Mouse (Mus musculus): ENCODE data around the gene Gnaq. TPM values are rescaled to one million over a fixed set of nuclear protein-coding genes. Genes with fewer than 3 reads are reported as not detected.

Gnaq gene
- polyA plus RNA-seq, 1 experiment from 2014 or later: 48.4 TPM

DNA sequence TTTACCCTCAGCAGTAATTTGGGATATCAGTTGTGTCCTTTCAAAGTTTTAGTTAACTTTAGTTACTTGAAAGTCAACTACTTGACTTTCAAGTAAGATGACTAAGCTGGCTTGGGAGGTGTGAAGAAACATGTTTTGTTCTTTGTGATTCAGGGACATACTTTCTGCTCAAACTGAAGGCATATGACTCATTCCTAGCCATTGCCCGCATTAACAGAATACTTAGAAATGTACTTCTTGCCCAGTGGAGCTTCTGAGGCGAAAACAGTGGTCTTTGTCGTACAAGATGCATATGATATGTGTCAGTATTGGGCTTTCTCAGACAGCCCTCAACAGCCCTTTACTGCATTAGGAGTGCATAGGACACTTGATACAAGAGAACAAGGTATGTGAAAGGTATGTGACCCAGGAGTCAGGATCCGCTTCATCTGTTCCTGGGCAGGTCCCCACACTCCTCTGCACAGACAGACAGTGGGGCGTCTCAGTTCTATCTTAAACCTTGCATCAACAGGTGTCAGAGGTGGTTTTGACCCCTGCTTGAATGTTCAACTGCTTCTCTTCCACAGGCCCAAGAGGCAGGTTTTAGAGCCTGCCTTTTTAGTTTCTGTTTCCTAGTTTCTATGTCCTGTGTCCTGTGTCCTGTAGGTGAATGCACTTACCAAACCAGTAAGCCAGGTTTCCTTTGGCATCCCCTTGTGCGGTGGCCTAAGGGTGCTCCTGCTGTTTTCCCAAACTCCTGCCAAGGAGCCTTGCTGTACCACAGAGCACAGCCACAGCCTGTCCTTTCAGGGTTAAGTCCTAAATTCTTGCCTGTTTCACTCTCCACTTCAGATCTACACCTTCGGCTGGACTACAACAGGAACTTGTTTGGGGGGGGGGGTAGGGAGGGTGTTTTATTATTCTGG, 72.4 kb downstream of the Gnaq start:
- Histone ChIP-seq H3K27me3 (ENCODE audit: control insufficient read depth, insufficient read depth, low read length) (no peaks in the 10 kb centered on the region), H3K4me2 (replicated peaks) (no peak overlapping the region), H3K4me1 (replicated peaks; ENCODE audit: control insufficient read depth, insufficient read depth, low read length) (peaks cover 10% of the 10 kb centered on the region; the same call in 1 of the 2 replicates), H3K4me3 (replicated peaks; ENCODE audit: low read length) (no peak overlapping the region), H3K36me3 (replicated peaks; ENCODE audit: control insufficient read depth, insufficient read depth) (no peaks in the 10 kb centered on the region), H3K27ac (no peak overlapping the region), H3K9ac (no peak overlapping the region), H3K9me3 (ENCODE audit: control insufficient read depth, low read length) (no peaks in the 10 kb centered on the region)
- WGBS: 91% methylated on average over 7 of the region's 7 CpGs
- no peak for ATAC-seq (ENCODE audit: low FRiP score)
- DNase-seq (ENCODE audit: low spot score): no peak

DNA sequence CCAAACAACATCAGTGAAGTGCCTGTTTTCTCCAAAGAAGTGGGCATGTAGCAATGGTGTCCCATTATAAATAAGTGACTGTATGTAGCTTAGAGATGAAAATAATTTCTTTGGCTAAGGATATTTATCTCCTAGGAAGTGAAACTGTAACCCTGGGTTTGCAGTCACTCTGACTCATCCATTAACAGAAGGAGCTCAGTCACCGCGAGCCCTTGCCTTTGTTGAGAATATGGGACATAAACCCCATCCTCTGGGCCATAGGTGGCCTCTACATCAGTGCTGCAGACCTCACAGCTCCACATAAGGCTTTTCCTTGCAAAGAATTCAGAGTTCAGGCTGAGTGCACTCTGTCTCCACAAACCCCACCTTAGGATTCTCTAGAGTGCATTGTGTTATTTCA, 77.0 kb downstream of the Gnaq start:
- WGBS: 95% methylated on average over 2 of the region's 2 CpGs
- no peak for ATAC-seq (ENCODE audit: low FRiP score)
- H3K4me2 ChIP-seq (replicated peaks): no peak overlapping the region
- no peak for DNase-seq (ENCODE audit: low spot score)
- no peaks in the 10 kb centered on the region for H3K36me3 ChIP-seq (replicated peaks; ENCODE audit: control insufficient read depth, insufficient read depth)
- H3K27me3 ChIP-seq (ENCODE audit: control insufficient read depth, insufficient read depth, low read length): no peaks in the 10 kb centered on the region
- no peak overlapping the region for H3K9ac ChIP-seq
- peaks cover 5% of the 10 kb centered on the region for H3K4me1 ChIP-seq (replicated peaks; ENCODE audit: control insufficient read depth, insufficient read depth, low read length)
- H3K27ac ChIP-seq: no peak overlapping the region
- H3K9me3 ChIP-seq (ENCODE audit: control insufficient read depth, low read length): no peaks in the 10 kb centered on the region
- H3K4me3 ChIP-seq (replicated peaks; ENCODE audit: low read length): no peak overlapping the region

DNA sequence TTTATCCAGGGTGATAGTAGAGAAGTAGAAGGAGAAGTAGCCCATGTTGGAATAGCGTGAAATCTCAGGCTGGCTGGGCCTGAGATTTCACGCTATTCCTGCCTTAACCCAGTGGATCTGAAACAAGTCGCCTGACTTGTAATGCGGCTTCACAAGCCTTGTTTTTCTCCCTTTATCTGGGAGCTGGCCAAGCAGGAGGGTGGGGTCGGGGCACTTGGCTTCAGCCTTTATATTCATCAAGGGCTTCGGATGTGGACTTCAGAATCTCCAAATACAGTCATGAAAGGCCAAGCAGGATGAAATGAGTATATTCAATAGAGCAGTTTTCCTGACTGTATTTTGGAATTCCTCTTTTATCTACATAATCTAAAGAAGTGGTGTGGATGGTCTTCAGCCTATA, 82.3 kb downstream of the Gnaq start:
- no peak for DNase-seq (ENCODE audit: low spot score)
- H3K4me1 ChIP-seq (replicated peaks; ENCODE audit: control insufficient read depth, insufficient read depth, low read length): peaks cover 9% of the 10 kb centered on the region
- WGBS: 67% methylated on average over 6 of the region's 6 CpGs
- H3K36me3 ChIP-seq (replicated peaks; ENCODE audit: control insufficient read depth, insufficient read depth): peaks cover 4% of the 10 kb centered on the region; the same call in 1 of the 2 replicates
- ATAC-seq (ENCODE audit: low FRiP score): no peak
- H3K9ac ChIP-seq: no peak overlapping the region
- peak overlapping the region; percentile 73; the same call in 1 of the 2 replicates for H3K27ac ChIP-seq
- H3K4me3 ChIP-seq (replicated peaks; ENCODE audit: low read length): no peak overlapping the region
- no peaks in the 10 kb centered on the region for H3K9me3 ChIP-seq (ENCODE audit: control insufficient read depth, low read length)
- no peak overlapping the region for H3K4me2 ChIP-seq (replicated peaks)
- H3K27me3 ChIP-seq (ENCODE audit: control insufficient read depth, insufficient read depth, low read length): no peaks in the 10 kb centered on the region

GRCm38 (mm10) chr19:16215430-16216016, 82.9 kb downstream of the Gnaq start:
- Histone ChIP-seq H3K4me3 (replicated peaks; ENCODE audit: low read length) (no peak overlapping the region), H3K27ac (peak overlapping the region; percentile 73), H3K4me1 (replicated peaks; ENCODE audit: control insufficient read depth, insufficient read depth, low read length) (peaks cover 9% of the 10 kb centered on the region), H3K36me3 (replicated peaks; ENCODE audit: control insufficient read depth, insufficient read depth) (peaks cover 6% of the 10 kb centered on the region; the same call in 1 of the 2 replicates), H3K9ac (no peak overlapping the region), H3K27me3 (ENCODE audit: control insufficient read depth, insufficient read depth, low read length) (no peaks in the 10 kb centered on the region), H3K9me3 (ENCODE audit: control insufficient read depth, low read length) (no peaks in the 10 kb centered on the region), H3K4me2 (replicated peaks) (no peak overlapping the region)
- no peak for DNase-seq (ENCODE audit: low spot score)
- WGBS: 63% methylated on average over 2 of the region's 2 CpGs
- ATAC-seq (ENCODE audit: low FRiP score): no peak

DNA sequence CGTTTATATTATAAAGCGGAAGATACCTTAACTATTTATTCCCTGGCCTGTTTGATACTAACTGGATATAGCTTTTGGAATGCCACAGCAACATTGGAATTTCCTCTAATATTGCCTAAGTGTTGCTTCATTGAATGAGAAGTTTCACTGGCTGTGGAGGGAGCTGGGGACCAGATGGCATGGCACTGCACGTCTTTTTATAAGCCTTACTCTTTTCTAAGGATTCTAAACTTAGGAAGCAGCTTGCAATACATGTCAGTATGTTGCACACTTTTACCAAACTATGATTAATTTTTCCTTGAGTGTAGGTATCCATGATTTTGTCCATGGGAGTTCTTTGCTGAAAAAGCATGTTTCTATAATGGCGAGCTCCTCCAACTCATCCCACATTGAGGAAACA, 87.3 kb downstream of the Gnaq start:
- 85% methylated on average over 4 of the region's 4 CpGs for WGBS
- Histone ChIP-seq H3K27me3 (ENCODE audit: control insufficient read depth, insufficient read depth, low read length) (no peaks in the 10 kb centered on the region), H3K36me3 (replicated peaks; ENCODE audit: control insufficient read depth, insufficient read depth) (peaks cover 14% of the 10 kb centered on the region; the same call in 1 of the 2 replicates), H3K9ac (no peak overlapping the region), H3K27ac (no peak overlapping the region), H3K4me1 (replicated peaks; ENCODE audit: control insufficient read depth, insufficient read depth, low read length) (peaks cover 7% of the 10 kb centered on the region), H3K4me3 (replicated peaks; ENCODE audit: low read length) (no peak overlapping the region), H3K9me3 (ENCODE audit: control insufficient read depth, low read length) (no peaks in the 10 kb centered on the region), H3K4me2 (replicated peaks) (no peak overlapping the region)
- ATAC-seq (ENCODE audit: low FRiP score) (no peak), DNase-seq (ENCODE audit: low spot score) (no peak)

GRCm38 (mm10) chr19:16222526-16222925, 89.9 kb downstream of the Gnaq start:
- no peak for ATAC-seq (ENCODE audit: low FRiP score)
- no peak overlapping the region for H3K4me3 ChIP-seq (replicated peaks; ENCODE audit: low read length)
- H3K4me1 ChIP-seq (replicated peaks; ENCODE audit: control insufficient read depth, insufficient read depth, low read length): 0 out of 2 replicates have a peak, but pooled peaks cover 4% of the 10 kb centered on the region
- peaks cover 18% of the 10 kb centered on the region; the same call in 1 of the 2 replicates for H3K36me3 ChIP-seq (replicated peaks; ENCODE audit: control insufficient read depth, insufficient read depth)
- H3K9me3 ChIP-seq (ENCODE audit: control insufficient read depth, low read length): no peaks in the 10 kb centered on the region
- H3K4me2 ChIP-seq (replicated peaks): no peak overlapping the region
- no peak for DNase-seq (ENCODE audit: low spot score)
- no peak overlapping the region for H3K27ac ChIP-seq
- no peak overlapping the region for H3K9ac ChIP-seq
- 72% methylated on average over 3 of the region's 3 CpGs for WGBS
- H3K27me3 ChIP-seq (ENCODE audit: control insufficient read depth, insufficient read depth, low read length): no peaks in the 10 kb centered on the region

DNA sequence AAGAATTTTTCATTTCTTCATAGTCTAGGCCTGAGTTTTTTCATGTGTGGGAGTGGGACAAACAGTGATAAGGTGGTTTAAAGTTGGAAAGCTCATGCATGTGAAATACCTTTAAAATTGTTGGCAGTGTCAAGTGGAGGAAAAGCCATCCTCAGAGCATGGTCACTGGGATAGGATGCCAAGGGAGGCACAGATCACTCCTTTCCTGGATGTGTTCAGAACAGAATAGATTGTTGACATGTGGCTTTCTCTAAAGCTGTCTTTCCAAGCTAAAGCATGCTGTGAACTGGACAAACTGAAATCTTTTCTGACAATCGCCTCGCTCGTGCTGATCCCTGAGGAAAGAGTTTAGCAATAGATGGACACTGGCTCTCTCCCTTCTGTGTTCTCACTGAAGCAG, 90.5 kb downstream of the Gnaq start:
- WGBS: 94% methylated on average over 3 of the region's 3 CpGs
- H3K27ac ChIP-seq: no peak overlapping the region
- no peaks in the 10 kb centered on the region for H3K27me3 ChIP-seq (ENCODE audit: control insufficient read depth, insufficient read depth, low read length)

DNA sequence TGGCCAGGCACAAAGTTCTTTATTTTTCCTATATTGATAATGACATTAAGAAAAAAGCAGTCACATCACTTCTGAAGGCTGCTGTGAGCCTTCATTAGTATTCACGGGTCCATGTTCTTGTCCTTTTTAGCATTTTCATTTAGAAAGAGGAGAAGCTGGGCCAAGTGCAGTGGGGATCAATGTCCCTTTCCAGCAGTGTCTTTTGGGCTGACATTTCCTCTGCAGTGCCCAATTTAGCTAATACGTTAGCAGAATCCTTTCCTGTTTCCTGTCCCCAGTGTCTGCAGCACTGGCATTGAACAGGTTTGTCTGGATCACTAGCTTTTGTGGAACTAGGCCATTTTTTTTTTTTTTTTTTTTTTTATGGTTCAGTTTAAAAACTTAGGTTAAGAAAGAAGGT, 92.2 kb downstream of the Gnaq start:
- Histone ChIP-seq H3K36me3 (replicated peaks; ENCODE audit: control insufficient read depth, insufficient read depth) (peaks cover 16% of the 10 kb centered on the region; the same call in 1 of the 2 replicates), H3K4me1 (replicated peaks; ENCODE audit: control insufficient read depth, insufficient read depth, low read length) (peaks cover 4% of the 10 kb centered on the region; the same call in 1 of the 2 replicates), H3K27me3 (ENCODE audit: control insufficient read depth, insufficient read depth, low read length) (no peaks in the 10 kb centered on the region), H3K4me2 (replicated peaks) (no peak overlapping the region), H3K27ac (0 out of 2 replicates have a peak overlapping the region, but pooled peaks have one; percentile 35), H3K4me3 (replicated peaks; ENCODE audit: low read length) (no peak overlapping the region), H3K9me3 (ENCODE audit: control insufficient read depth, low read length) (no peaks in the 10 kb centered on the region), H3K9ac (no peak overlapping the region)
- ATAC-seq (ENCODE audit: low FRiP score): no peak
- 60% methylated on average over 2 of the region's 2 CpGs for WGBS
- no peak for DNase-seq (ENCODE audit: low spot score)

More for the DNA sequence above, 90.5 kb downstream of the Gnaq start:
- DNase-seq (ENCODE audit: low spot score) (no peak), ATAC-seq (ENCODE audit: low FRiP score) (no peak)
- H3K4me1 ChIP-seq (replicated peaks; ENCODE audit: control insufficient read depth, insufficient read depth, low read length): peaks cover 4% of the 10 kb centered on the region; the same call in 1 of the 2 replicates
- no peak overlapping the region for H3K4me3 ChIP-seq (replicated peaks; ENCODE audit: low read length)
- no peak overlapping the region for H3K4me2 ChIP-seq (replicated peaks)
- peaks cover 18% of the 10 kb centered on the region; the same call in 1 of the 2 replicates for H3K36me3 ChIP-seq (replicated peaks; ENCODE audit: control insufficient read depth, insufficient read depth)
- H3K9ac ChIP-seq: no peak overlapping the region
- H3K9me3 ChIP-seq (ENCODE audit: control insufficient read depth, low read length): no peaks in the 10 kb centered on the region

DNA sequence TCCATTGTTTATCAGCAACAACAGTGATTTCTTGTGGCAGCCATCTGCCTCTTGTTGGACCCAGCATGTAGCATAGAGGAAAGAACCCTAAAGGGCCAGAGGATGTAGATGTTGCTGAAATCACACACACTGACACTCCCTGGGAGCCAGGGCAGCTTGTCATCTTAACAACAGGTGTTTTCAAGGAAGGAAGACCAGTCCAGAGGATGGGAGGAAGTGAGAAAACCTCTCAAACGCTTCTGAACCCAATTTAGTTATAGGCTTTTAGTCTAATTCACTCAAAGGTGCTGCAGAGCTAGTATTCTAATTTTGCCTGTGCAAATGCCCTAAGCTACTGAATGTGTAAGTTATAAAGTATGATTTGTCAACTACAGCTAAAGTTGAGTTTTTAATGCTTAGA, 99.0 kb downstream of the Gnaq start:
- Histone ChIP-seq H3K4me3 (replicated peaks; ENCODE audit: low read length) (no peak overlapping the region), H3K4me2 (replicated peaks) (no peak overlapping the region), H3K9ac (no peak overlapping the region), H3K9me3 (ENCODE audit: control insufficient read depth, low read length) (no peaks in the 10 kb centered on the region), H3K4me1 (replicated peaks; ENCODE audit: control insufficient read depth, insufficient read depth, low read length) (no peaks in the 10 kb centered on the region; the same call in 1 of the 2 replicates), H3K36me3 (replicated peaks; ENCODE audit: control insufficient read depth, insufficient read depth) (no peaks in the 10 kb centered on the region), H3K27me3 (ENCODE audit: control insufficient read depth, insufficient read depth, low read length) (no peaks in the 10 kb centered on the region), H3K27ac (no peak overlapping the region)
- no peak for ATAC-seq (ENCODE audit: low FRiP score)
- DNase-seq (ENCODE audit: low spot score): no peak
- WGBS: 94% methylated on average over 1 of the region's 1 CpGs
